Mouse (Mus musculus) thymus, adult 2 months (tissue): ENCODE data around the gene Sh2b2.
A peak's percentile ranks its signal among the peaks of the same experiment; 100 is the strongest.

ENCODE experiments used
- CTCF ChIP-seq: fragments of 200-500 bp; IDR thresholded peaks from 2 replicates; pipeline ENCODE4 v1.5.1; 2012; ENCODE audit warnings: mild to moderate bottlenecking, control low read depth, low read length, moderate library complexity, borderline replicate concordance; ENCODE audit not compliant: control insufficient read depth, poor library complexity, insufficient read depth; ENCODE audit errors: extremely low read depth
- POLR2A ChIP-seq: fragments of 200-500 bp; IDR thresholded peaks from 2 replicates; pipeline ENCODE4 v1.6.1; 2012; ENCODE audit warnings: mild to moderate bottlenecking, low read length, control low read depth, moderate library complexity; ENCODE audit not compliant: control insufficient read depth, poor library complexity, insufficient read depth; ENCODE audit errors: extremely low read depth

DNA sequence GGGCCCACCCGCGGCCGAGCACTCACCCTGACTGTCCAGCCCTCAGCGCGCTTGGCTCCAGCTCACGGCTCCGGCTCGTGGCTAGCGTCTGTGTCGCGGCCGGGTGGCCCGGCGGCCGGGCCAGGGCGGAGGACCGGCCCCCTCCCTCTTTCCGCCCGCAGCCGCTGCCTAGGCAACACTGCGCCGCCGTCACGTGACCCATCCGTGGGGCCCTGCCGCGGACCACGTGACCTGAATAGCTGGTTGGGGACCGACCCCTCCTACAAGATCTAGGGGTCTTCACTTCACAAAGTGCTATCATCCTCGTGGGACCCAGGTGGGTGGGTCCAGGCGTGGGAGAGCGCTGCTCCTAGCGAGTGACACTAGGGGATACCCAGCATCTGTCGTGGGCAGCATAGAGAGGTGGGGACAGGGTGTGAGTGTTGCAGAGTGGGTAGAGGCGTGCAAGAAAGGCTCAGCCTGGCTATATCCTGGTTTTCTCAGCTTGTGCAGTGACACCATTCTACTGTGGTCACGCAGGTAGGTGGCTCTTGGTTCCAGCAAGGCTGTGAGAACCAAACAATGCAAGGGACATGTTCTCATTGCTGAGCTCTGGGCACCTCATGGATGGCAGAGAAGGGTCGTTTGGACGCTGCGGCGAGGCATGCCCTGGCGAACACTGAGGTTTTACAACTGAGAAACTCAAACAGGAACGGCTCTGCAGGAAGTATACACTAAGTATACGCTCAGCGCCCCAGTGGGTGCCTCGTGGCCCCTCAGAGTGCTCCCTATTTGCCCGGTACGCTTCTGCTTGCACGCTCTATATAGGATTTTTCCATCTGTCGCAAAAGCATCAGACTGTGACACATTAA lies 75.6 kb downstream of the Sh2b2 start, which contains the start of gene Orai2:
- TF ChIP-seq CTCF (0 out of 2 replicates have a peak, but pooled peaks have one; percentile 5), POLR2A (peak; percentile 52)
